Mouse (Mus musculus) hindbrain, embryonic 14.5 days (tissue): Measurements from ENCODE around the gene Trim40. TPM values are rescaled to one million over a fixed set of nuclear protein-coding genes. Genes with fewer than 3 reads are reported as not detected.

Source experiments
- ATAC-seq: fragments of 200-750 bp; cut with Nextera tagmentation; 2 replicates; pipeline ENCODE4 v1.8.0; 2017; ENCODE audit warnings: moderate number of reproducible peaks, mild to moderate bottlenecking, moderate TSS enrichment, moderate library complexity; ENCODE audit not compliant: low FRiP score
- DNase-seq: peaks from one replicate; pipeline ENCODE4 v3.0.0-alpha.2; 2015; ENCODE audit warnings: low spot score
- H3K27ac ChIP-seq: fragments of 300-500 bp; sonication (generic); 2 replicates; pipeline ENCODE4 v1.5.1; 2014; ENCODE audit warnings: mild to moderate bottlenecking, moderate library complexity
- H3K27me3 ChIP-seq: fragments of 300-500 bp; sonication (generic); 2 replicates; pipeline ENCODE4 v1.6.1; 2014; ENCODE audit warnings: mild to moderate bottlenecking, low read length, mixed read lengths; ENCODE audit not compliant: control insufficient read depth, insufficient read depth
- H3K36me3 ChIP-seq: fragments of 300-500 bp; sonication (generic); replicated peaks from 2 replicates; pipeline ENCODE4 v1.6.1; 2014; ENCODE audit not compliant: control insufficient read depth, insufficient read depth
- H3K4me1 ChIP-seq: fragments of 300-500 bp; sonication (generic); replicated peaks from 2 replicates; pipeline ENCODE4 v1.6.1; 2014; ENCODE audit warnings: antibody characterized with exemption, low read length, mixed read lengths; ENCODE audit not compliant: control insufficient read depth, insufficient read depth
- H3K4me2 ChIP-seq: fragments of 300-500 bp; sonication (generic); replicated peaks from 2 replicates; pipeline ENCODE4 v1.6.1; 2014; ENCODE audit warnings: mild to moderate bottlenecking, moderate library complexity
- H3K4me3 ChIP-seq: fragments of 300-500 bp; sonication (generic); replicated peaks from 2 replicates; pipeline ENCODE4 v1.5.1; 2014; ENCODE audit warnings: mild to moderate bottlenecking, low read length
- H3K9ac ChIP-seq: fragments of 300-500 bp; sonication (generic); 2 replicates; pipeline ENCODE4 v1.6.1; 2014
- H3K9me3 ChIP-seq: fragments of 300-500 bp; sonication (generic); 2 replicates; pipeline ENCODE4 v1.6.1; 2016; ENCODE audit warnings: low read length; ENCODE audit not compliant: control insufficient read depth
- WGBS: fragments of 180-500 bp; shearing (Covaris S2); extraction: QIAGEN DNeasy Blood & Tissue Kit; methylation state at CpG from one replicate; pipeline ENCODE4 v1.1.7; 2014; 5-methylcytosine and 5-hydroxymethylcytosine counted together
- polyA plus RNA-seq: library from polyadenylated mRNA; unstranded; fragments of >200 nt; fragmentation: Nextera tagmentation; extraction: Ambion mirVana; gene quantifications from 2 replicates; pipeline ENCODE4 v1.2.1, GENCODE M21; 2014

The Trim40 gene
- not detected in 2 replicates for polyA plus RNA-seq

DNA sequence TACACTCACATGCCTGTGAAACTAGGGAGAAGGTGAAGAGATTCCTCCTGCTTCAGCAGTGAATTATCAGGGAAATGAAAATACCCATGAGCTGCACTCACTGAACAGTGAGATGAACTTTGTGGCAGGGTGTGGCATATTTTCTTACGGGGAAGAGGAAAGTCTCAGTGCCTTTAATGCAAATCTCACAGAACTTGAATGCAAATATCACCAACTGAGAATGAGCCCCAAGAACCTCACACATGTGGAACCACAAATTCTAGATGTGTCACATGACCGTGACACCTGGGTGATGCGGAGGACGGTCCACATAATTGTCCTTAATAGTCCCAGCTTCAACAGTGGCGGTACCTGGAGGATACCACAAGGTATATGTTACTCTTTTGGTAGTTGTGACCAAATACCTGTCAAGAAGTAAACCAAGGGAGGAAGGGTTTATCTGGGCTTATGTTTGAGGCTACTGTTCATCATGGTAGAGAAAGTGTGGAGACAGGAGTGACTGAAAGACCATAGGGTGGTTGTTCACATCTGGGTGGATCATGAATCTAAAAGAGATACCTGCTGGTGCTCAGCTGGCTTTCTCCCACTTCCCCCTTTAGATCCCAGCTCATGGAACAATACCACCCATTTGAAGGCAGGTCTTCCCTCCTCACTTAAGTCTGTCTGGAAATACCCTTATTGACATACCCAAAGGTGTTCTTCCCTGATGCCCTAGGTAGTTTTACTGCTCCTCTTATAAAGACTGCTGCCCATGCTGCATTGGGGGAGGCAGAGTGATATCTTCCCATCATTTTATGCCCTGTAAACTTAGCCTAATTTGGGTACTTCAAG is at the start of gene Trim40:
TSS of gene Trim40 (minus strand) at position 51 of the 831 bp plus-strand sequence.
- ATAC-seq = no peak
- WGBS = 88% methylated on average over 5 of the region's 5 CpGs

DNA sequence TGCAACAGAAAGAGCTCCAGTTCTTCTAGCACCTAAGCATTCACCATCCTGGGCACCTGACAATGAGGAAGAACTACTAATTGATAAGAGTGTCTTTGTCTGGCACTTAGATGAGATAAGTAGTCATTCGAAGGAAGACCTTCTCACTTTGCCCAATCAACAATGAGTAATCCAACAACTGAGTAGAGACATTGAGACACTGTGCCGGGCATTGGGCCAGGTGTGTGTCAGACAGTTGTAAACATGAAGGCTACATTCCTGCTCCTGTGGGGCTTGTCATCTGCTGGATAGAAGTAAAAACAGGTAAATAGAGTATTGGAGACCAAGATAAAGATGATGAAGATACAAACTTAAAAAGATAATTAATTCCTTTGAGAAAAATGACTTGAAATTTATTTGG is 48.1 kb upstream of the Trim40 start:
- WGBS = 89% methylated on average over 2 of the region's 2 CpGs
- ATAC-seq (no peak), DNase-seq (no peak)
- H3K4me1 ChIP-seq = peaks cover 7% of the 10 kb centered on the region
- H3K27me3 ChIP-seq = peaks cover 27% of the 10 kb centered on the region
- no peak overlapping the region for H3K4me2 ChIP-seq
- no peak overlapping the region for H3K4me3 ChIP-seq
- no peaks in the 10 kb centered on the region for H3K36me3 ChIP-seq
- H3K27ac ChIP-seq = no peak overlapping the region
- H3K9me3 ChIP-seq = no peaks in the 10 kb centered on the region
- no peak overlapping the region for H3K9ac ChIP-seq

More for the DNA sequence above, at the start of gene Trim40:
- no peak for DNase-seq
- Histone ChIP-seq H3K27ac (no peak within 1 kb of the TSS), H3K4me2 (no peak within 1 kb of the TSS), H3K4me3 (no peak within 1 kb of the TSS), H3K27me3 (no peaks in the 10 kb centered on the region), H3K36me3 (no peaks in the 10 kb centered on the region), H3K9ac (no peak within 1 kb of the TSS), H3K9me3 (no peaks in the 10 kb centered on the region), H3K4me1 (no peaks in the 10 kb centered on the region)

DNA sequence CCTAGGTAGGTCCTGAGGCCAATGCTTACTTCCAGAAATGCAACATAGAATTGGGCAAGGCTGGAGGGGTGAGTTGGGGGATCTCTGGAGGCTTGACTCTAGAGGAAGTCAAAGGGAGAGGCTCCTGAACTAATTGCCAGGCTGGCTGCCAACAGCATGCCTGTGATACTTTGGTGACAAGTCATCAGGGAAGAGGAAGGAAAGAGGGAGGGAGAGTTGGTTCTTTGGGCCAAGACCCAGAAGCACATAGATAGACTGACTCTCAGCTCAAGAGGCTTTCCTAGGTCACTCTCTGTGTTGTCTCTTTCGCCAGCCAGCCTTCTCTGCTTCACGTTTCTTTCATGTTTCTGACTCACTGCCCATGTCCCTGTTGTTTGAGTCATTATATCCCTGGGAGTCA is 41.9 kb upstream of the Trim40 start:
- Histone ChIP-seq H3K27ac (no peak overlapping the region), H3K9ac (no peak overlapping the region), H3K27me3 (no peaks in the 10 kb centered on the region), H3K9me3 (no peaks in the 10 kb centered on the region), H3K4me3 (no peak overlapping the region), H3K4me2 (no peak overlapping the region), H3K4me1 (no peaks in the 10 kb centered on the region), H3K36me3 (no peaks in the 10 kb centered on the region)
- WGBS = 64% methylated on average over 2 of the region's 2 CpGs
- ATAC-seq (no peak), DNase-seq (no peak)

DNA sequence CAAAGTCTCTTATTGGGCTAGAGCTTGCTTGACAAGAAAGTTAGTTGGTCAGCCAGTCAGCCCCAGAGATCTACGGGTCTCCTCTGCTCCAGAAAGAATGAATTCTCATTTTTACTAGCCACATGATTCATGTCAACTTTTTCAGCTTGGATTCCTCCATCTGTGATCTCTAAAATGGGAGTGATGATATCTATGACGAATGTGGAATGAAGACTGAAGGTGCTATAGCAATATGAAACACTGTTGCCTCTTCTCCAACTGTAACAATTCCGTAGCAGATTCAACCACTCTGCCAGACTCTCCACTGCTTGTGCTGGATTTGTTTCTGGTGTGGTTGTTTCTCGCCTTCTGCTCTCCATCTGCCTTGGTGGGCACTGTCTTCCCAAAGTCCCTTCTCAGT is 41.2 kb upstream of the Trim40 start:
- DNase-seq (no peak), ATAC-seq (no peak)
- Histone ChIP-seq H3K4me2 (no peak overlapping the region), H3K9me3 (no peaks in the 10 kb centered on the region), H3K36me3 (no peaks in the 10 kb centered on the region), H3K9ac (no peak overlapping the region), H3K27ac (no peak overlapping the region), H3K27me3 (no peaks in the 10 kb centered on the region), H3K4me1 (no peaks in the 10 kb centered on the region), H3K4me3 (no peak overlapping the region)
- 87% methylated on average over 4 of the region's 4 CpGs for WGBS

DNA sequence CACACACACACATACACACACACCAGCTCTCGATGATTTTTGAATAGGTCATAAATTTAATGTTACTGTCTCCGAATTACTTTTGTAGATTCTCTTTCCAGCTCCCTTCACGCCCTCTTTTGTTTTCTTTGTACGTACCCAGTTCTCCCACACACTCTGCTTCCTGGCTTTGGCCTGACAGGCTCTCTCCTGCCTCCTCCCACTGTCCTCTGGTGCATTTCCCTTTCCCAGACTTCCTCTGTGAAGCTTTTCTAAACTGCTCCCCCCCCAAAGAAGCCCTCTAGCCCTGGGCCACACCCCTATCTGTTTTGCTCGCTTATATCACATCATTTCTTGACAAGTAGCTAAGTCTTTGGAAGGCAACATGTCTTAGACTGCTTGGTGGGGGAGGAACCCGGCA is 40.3 kb upstream of the Trim40 start:
- Histone ChIP-seq H3K27me3 (no peaks in the 10 kb centered on the region), H3K4me2 (no peak overlapping the region), H3K9ac (no peak overlapping the region), H3K9me3 (no peaks in the 10 kb centered on the region), H3K36me3 (no peaks in the 10 kb centered on the region), H3K4me3 (no peak overlapping the region), H3K27ac (no peak overlapping the region), H3K4me1 (no peaks in the 10 kb centered on the region)
- DNase-seq = no peak
- no peak for ATAC-seq
- 74% methylated on average over 6 of the region's 6 CpGs for WGBS

DNA sequence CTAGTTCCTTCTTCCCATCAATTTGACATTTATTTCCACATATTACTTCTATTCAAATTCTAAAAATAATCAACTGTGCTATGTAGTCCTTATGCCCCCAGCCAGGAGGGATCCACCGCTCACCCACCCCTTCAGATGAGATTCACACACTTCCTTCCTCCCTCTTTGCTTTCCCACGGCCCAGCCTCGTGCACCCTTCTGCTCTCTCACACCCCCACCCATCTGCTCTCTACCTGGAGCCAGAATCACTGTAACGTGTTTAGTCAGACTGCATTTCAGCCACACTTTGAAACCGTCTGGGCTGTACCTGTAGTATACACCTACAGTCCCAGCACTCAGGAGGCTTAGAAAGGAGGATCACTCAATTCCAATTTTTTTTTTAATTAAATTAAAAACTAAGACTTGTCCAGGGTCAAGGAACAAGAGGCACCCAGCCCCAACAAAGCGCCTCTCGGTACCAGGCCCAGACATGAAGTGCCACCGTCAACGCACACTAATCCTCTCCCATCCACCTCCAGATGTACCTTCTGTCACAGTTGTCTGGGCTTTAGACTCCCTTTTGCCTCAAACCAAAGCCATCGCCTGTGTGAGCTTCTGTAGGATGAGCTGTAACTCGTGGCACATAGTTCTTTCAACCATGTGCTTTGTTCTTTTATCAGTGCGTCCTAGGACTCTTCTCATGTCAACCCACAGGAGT is 39.5 kb upstream of the Trim40 start:
- H3K4me2 ChIP-seq = no peak overlapping the region
- no peak overlapping the region for H3K4me3 ChIP-seq
- H3K27ac ChIP-seq = no peak overlapping the region
- H3K27me3 ChIP-seq = no peaks in the 10 kb centered on the region; the same call in 1 of the 2 replicates
- H3K4me1 ChIP-seq = no peaks in the 10 kb centered on the region
- WGBS = 84% methylated on average over 12 of the region's 12 CpGs
- no peaks in the 10 kb centered on the region for H3K36me3 ChIP-seq
- H3K9ac ChIP-seq = no peak overlapping the region
- no peaks in the 10 kb centered on the region for H3K9me3 ChIP-seq
- ATAC-seq (no peak), DNase-seq (no peak)

DNA sequence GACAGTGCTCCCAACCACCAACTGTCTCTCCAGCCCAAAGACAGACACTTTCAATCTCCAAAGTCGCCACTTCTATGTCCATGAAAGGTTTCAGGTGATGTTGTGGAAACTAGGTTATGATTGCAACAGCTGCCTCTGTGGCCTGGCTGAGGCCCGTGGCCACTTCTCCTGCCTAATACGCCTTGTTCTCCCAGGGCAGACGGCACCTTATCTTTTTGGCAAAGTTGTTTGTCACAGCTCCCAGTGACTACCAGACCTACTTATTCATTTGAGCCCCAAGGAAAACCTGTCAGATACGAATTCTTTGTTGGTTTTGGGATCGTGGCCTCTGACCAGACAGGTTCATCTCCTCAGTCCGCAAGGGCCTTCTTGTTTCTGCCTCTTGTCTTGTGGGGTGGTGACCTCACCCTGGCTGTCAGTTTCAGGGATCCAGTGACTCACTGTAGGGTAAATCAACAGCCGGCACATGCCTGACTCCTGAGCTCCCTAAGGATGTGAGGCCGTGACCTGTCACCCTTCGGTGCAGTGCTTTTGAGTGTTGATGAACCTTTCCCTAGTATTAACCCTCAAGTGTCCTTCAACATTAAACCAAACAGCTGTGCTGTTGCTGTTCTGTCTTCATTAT is 37.7 kb upstream of the Trim40 start:
- H3K4me2 ChIP-seq = no peak overlapping the region
- H3K4me1 ChIP-seq = no peaks in the 10 kb centered on the region
- no peak for DNase-seq
- no peaks in the 10 kb centered on the region; the same call in 1 of the 2 replicates for H3K27me3 ChIP-seq
- H3K4me3 ChIP-seq = no peak overlapping the region
- WGBS = 65% methylated on average over 10 of the region's 10 CpGs
- no peaks in the 10 kb centered on the region for H3K36me3 ChIP-seq
- ATAC-seq = no peak
- no peak overlapping the region for H3K27ac ChIP-seq
- H3K9me3 ChIP-seq = no peaks in the 10 kb centered on the region
- no peak overlapping the region for H3K9ac ChIP-seq

DNA sequence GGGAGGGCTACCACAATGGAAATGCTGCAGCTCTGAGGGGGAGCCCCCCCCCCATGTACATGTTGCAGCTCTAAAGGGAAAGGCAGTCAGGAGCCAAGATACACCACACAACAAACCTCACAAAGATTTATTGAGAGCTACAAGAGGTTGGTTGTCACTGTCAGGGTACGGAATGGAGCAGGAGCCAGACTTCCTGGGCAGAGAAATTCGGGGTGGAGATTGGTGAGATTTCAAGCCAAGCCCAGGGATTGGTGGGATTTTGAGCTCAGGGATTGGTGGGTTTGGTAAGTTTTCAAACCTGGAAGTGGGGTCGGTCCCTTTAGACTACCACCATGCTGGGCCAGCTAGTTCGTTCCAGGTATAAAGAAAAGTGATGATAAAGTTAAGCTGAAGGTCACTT is 33.6 kb upstream of the Trim40 start:
- Histone ChIP-seq H3K27me3 (no peaks in the 10 kb centered on the region; the same call in 1 of the 2 replicates), H3K9ac (no peak overlapping the region), H3K4me3 (no peak overlapping the region), H3K4me2 (no peak overlapping the region), H3K27ac (no peak overlapping the region), H3K36me3 (no peaks in the 10 kb centered on the region), H3K9me3 (no peaks in the 10 kb centered on the region), H3K4me1 (no peaks in the 10 kb centered on the region)
- WGBS = 63% methylated on average over 4 of the region's 4 CpGs
- ATAC-seq (no peak), DNase-seq (no peak)

DNA sequence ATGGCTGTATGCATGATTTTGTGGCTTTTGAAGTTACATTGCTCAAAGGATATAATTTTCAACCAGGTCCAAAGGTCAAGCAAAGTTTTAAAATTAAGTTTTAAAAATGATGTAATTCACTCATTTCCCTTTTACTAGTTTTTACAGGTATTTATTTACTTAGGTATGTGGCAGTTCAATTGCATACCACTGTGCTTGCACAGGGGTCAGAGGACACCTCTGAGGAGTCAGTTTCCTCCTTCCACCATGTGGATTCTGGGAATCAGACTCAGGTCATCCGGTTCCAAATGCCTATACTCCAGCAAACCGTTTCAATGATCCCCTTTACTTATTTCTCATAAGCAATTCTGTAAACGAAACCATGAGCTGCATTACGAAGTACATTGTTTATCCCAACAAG is 32.8 kb upstream of the Trim40 start:
- H3K9ac ChIP-seq = no peak overlapping the region
- no peak overlapping the region for H3K27ac ChIP-seq
- DNase-seq (no peak), ATAC-seq (no peak)
- H3K36me3 ChIP-seq = no peaks in the 10 kb centered on the region
- 88% methylated on average over 4 of the region's 4 CpGs for WGBS
- no peaks in the 10 kb centered on the region for H3K9me3 ChIP-seq
- no peak overlapping the region for H3K4me2 ChIP-seq
- no peaks in the 10 kb centered on the region; the same call in 1 of the 2 replicates for H3K27me3 ChIP-seq
- H3K4me3 ChIP-seq = no peak overlapping the region
- no peaks in the 10 kb centered on the region for H3K4me1 ChIP-seq
